Mouse (Mus musculus) right cerebral cortex, postnatal 36 days (tissue): Measurements from ENCODE around the gene Gsg1l.

Source experiments
- DNase-seq, 2 experiments: peaks; one replicate each; pipeline ENCODE4 v3.0.0; 2022; ENCODE audit warnings: low spot score in 2 of 2, mixed read lengths in 1 of 2

The Gsg1l gene

DNA sequence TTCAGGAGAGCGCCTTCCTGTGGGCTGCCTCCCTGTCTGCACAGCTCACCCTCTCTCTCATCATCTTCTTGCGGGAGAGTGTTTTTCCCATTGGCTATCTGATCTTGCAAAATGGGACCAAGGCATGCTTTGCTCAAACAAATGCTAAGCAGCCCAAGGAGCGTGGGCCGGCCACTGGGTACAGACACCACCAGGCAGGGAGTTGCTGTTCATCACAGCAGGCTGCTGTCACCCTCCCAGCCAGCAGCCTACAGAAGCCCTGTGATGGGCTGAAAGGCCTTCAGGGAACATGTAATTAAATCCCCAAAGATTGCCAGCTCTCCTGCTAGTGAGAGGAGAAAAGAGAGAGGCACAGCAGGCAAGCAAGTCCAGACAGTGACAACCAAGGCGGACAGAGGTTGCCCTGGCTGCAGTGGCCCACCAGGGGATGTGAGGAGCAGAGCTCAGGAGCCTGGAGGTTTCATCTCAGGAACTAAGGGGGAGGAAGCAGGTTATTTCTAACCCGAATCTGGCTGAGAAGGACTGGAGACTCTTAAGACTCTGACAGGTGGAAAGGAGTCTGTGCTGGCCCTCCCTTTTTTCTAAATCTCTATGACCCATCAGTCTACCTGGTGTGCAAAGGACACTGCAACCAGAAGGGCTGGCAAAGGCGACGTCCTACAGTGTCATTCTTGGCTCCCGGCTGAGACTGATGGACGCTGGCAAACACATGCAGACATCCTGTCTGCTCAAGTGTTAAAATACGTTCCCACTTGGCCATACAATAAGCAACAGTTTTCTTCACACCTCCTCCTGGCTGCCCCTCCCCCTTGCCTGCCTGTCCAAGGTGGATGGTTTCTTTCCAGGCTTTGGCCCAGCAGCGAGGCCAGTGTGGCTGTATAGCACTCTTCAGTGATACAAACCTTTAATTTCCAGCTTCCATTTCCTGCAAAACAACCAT lies 98.0 kb downstream of the Gsg1l start:
- DNase-seq = peak; percentile 48 to 81

DNA sequence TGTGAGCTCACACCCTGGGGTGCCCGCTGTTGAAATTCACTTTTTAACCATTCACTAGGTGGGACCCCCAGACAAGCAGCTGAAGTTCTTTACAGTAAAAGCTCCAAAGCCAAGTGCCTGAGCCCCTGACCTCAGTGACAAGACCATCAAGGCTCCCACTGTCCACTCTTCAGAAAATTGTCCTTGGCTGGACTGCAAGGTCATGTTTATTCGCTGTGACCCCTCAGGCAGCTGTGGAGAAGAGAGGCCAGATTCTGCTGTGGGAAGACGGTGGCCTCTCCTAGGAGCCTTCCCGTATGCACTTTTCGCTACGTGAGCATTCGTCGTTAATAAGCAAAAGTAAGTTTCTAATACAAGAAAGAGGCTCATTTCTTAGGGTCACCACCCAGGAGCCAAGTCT lies 102.6 kb downstream of the Gsg1l start:
- no peak for DNase-seq

DNA sequence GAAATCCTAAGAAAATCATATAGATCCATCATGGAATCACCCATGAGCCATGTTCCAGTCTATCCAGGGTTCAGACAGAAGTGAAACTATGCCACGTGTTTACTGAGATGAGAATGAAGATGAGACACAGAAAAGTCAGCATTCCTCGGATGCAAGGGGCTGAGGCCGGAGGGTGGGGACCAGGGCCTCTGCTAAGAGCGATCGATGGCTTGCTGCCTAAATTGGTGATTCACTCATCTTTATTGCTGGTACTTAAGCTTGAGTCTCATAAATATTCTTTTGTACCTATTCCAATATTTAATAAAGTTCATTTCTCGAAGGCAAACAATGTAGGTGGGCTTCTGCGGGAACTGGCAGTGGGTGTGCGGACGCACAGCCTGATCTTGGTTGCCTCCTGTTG lies 105.5 kb downstream of the Gsg1l start:
- no peak for DNase-seq

DNA sequence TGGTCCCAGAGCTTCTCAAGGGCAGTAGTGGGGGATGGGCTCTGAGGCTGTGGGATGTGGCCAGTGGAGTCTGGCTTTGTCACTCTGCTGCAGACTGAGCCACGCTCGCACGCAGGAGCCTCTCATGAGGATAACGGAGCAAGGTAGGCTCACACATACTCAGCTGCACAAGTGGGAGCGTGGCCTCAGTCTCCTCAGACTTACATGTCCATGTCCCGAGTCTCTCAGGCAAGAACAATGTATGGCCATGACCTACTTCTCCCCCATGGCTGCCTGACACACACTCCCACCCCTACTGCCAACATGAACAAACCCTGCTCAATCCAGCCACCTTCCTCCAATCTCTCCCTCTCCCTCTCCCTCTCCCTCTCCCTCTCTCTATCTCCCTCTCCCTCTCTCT lies 106.8 kb downstream of the Gsg1l start:
- DNase-seq = no peak

DNA sequence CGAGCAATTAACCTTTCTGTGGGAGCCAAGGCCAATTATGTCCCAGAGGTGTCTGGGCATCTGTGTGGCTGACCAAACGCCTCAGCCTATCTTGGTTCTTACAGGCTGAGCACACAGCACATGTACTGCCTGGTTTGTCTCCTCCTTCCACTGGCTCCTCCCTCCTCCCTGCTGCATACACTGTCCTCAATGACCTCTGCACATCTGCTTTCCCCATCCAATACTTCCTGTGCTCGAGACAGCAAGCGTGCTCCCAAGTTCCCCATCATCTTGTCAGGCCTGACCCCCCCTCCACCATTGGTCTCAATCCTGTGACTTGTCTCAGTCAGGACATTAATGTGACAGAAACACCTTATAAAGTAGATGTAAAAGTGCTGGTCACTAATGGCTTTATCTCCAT lies 108.3 kb downstream of the Gsg1l start:
- DNase-seq = no peak

DNA sequence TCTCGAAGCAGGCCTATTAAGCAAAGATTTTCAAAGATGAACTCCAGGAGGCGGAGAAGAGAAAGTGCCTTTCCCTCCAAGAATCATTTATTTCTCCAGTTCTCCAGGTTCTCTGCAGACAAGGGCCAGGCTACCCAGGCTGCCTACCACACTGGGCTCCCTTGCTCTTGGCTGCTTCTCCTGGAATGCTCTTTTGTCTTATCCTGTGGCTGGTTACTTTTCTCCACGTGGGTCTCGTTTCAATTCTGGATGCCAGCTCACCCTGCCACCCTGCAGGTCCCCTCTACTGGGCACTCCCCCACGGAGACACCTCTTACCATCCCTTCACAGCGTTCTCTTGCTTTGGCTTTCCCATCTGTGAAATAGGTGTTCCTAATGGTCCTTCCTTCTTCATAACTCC lies 109.4 kb downstream of the Gsg1l start:
- no peak for DNase-seq

DNA sequence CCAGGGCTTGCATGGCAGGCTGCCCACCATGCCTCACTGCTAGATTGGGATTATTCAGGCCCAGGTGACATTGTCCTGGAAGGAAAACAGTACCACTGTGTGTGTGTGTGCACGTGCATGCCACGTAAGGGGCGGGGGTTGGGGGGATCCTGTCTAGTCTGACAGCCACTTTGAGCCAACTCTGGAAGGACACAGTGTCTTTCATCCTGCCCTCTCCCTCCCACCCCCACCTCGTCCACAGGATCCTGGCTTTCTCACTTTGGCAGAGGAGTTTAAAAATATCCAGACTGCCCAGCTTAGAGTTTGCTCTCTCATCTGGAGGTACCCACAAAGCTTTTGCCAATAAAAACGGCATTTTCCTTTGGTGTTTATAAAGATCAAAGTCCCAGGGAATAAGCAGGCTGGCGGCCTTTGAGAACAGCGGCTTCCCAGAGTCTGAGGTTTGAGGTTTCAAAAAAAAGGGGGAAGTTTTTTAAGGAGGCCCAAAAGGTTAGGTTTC lies 110.0 kb downstream of the Gsg1l start:
- DNase-seq = no peak

DNA sequence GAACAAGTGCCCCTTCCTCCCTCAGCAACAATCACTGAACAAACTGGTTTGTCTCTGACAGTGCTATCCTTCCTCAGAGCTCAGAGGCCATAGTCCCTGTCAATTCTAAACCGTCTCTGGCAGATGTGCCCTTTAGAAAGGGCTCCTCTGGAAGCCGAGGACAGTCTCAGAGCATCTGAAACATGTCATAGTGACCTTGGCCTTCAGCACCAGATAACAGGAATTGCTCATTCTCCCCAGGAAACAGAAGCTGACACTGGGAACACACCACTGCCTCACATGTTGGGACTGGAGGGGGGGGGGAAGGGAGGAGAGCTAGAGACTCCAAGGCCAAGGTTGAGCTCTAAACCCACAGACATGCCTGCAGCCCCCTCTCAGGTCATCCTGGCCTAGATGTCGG lies 113.1 kb downstream of the Gsg1l start:
- no peak for DNase-seq

DNA sequence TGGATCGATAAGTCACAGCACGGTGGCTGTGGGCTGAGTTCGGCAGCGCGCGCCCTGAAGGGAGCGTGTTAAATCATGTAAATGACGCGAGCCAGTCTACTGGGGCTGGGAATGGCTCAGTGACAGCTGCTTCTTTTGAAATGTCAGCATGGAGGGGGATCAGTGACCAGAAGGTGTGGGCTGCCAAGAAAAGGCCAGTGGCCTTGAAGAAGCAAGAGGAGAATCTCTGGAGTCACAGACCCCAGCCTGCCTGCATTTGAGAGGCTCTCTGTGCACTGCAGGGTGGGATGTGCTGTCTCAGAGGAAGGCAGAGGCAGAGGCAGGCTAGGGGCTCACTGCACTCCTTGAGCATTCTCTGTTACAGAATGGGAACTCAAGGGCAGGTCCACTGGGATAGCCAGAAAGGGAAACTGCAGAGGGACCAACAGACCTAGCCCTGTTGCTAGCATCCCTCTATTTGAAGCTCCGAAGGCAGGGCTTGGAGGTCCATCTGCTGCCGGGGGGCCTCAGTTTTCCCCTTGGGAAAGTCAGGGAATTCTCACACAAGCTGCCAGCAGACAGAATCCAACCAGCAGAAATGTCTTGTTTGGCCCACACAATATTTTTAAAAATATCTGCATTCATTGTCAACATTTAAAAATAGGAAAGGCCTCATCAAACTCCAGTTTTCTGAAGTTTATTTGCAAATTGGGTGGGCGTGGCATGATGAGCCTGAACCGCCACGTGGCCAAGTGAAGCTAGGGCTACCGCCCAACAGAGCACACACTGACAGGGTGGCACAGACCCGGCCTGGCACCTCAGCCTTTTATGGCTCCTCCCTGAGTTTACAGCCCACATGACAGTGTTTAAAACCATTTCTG lies 115.6 kb downstream of the Gsg1l start:
- DNase-seq = peak in 1 of 2 experiments; percentile 10

DNA sequence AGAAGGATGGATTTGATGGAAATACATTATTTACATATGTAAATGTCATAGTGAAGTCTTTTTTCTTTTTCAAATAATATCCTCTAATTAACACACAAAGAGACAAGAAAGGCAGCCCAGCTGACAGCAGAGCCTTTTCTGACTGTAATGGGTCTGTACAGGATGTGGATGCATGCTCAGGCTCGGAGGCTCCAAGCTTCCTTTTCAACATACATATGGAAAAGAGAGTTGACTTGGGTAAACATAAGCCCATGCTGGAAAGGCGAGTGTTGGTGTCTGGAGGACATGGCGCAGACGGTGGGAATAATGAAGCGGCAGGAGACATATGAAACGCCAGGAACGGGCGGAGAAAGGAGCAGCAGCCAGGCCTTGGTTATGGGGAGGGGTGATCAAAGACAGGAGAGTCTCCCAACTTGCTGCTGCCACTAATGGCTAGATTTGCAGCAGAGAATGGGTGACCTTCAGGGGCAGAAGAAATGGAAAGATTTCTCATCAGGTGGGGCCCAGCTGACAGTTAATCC lies 118.1 kb downstream of the Gsg1l start:
- no peak for DNase-seq

DNA sequence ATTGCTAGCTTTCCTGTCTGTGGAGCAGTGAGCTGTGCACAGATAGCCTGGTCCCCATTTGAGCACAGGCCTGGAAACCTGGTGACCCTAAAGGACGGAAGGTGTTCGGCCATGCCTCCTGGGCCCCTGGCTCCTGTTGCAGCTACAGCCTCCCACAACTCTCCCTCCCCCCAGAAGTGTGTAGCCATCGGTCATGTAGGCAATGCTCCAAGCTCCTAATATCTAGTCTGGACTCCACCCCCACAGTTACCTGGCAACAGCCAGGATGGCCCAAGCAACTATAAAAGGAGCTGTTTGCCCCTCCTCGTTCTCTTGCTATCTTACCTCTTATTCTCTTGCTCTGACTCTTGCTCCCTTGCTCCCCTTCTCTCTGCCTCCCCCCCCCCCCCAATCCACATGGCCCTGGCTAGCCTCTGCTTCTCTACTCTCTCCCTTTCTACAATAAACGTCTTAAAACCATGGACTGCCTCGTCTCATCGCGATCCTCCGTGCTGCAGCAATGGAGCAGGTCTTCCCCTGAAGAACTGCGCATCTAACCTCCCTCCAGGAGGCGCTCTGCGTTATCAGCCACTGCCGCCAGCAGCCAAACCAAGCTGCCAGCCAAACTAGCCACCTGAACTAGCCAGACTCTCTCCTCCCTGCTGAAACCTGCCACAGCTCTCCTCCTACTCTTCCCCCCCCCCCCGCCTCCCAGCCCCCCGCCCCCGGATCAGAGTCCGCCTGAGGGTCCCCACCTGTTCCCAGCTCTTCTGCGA lies 122.7 kb downstream of the Gsg1l start:
- DNase-seq = no peak

DNA sequence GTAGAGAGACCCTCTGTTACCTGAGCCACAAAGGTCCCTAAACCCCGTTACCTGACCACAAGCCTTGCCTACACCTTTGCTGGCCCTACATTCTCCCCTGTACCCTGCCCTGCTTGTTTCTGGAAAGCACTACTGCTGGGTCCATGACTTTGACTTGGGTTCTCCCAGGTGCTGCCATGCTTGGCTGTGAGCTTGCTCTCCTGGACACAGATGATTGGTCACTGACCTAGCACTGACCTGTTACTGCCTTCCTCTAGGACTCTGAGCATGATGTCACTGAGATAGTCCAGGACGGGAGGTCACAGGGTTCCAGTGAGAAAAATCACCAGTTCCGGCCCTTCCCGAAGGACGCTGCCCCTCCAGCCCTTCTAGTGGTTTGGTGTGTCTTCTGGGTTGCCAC lies 123.4 kb downstream of the Gsg1l start:
- no peak for DNase-seq

DNA sequence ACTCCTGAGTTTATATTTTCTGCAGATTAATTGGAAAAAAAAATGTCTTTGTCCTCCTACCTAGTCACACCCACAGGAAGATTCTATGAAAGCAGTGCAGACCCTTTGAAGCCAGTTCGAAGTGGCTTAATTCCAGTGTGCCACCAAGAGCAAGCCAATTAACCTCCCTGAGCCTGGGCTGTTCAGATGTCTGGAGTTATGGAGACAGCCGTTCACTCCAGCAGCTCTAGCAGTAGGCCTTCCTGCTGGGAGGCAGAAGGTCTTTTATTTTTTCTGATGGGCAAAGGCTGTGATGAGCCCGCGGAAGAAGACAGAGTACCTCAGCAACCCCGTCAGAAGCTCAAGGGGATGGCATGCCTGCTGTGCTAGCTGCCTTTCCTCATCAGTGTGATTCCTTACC lies 127.2 kb downstream of the Gsg1l start:
- DNase-seq = no peak

DNA sequence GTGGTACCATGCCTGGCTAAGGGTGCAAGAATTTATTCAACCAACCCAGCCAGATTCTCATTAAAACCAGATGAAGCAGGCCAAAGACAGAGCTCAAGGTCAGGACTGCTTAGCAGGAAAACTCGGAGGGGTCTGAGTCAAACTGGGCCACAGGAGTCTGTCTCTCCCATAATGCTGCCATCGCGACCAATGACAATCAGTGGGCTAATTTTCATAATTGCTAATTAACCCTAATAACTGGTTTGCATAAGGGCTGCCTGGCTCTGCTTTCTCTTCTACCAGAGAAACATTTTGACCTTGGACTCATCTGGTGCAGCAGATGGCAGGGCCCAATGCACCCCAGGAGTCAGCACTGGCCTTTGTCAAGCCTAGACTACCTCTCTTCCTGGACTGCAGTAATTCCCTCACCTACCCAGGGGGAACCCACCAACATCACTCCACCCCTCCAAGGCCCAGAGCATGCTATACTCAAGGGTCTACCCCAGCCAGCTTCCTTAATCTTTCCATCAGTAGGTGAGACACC lies 127.8 kb downstream of the Gsg1l start:
- no peak for DNase-seq

DNA sequence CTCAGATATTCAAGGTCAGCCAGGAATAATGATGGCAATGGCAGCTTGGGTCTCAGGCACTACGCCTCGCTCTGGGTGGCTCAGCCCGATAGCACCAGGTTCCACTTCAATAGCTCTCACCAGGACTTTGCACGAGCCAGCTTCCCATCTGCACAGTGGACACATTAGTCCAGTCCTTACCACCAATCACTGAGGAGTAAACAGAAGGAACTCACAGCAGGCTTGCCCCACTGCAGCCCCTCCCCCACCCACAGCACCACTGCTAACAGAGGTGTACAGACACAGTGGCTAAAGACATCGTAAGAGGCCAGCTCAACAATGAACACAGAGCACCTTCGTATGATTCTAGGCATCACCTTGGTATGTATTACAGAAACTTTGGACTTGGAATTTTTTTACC lies 128.4 kb downstream of the Gsg1l start:
- no peak for DNase-seq

DNA sequence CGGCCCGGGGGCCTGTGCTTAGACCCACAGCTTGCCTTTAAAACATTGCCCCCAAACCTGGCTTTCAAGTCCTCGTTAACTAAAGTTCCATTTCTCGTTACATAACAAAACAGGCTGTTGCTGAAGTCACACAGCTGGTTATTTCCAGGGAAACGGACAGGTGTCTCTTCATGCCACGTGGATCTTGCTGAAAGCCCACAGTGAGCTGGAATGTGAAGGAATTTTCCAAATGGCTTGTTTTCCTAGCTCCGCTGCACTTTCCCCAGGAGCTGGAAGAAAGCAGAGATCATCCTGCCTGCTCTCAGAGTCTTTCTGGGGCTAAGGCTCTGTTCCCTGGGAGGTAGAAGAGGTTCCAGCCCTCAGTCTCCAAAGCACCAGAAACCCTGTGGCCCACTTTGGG lies 130.3 kb downstream of the Gsg1l start:
- DNase-seq = no peak

DNA sequence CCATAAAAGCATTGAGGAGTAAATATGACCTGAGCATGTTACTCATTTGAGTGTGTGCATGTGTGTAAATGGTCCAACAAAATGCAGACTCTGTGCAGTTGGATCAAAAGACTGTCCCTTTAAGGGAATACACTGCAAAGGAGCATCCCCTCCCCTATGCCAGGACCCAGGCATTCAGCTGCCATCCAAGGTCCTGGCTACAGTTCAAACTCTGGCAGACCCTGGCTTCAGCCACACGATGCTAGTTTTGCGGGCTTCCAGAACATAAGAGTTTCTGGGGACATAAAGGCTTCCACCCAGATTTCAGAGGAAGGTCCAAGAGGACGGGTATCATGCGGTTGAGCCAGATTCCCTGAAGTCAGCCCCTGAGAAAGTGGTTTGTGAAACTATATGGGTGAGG lies 133.2 kb downstream of the Gsg1l start:
- no peak for DNase-seq

DNA sequence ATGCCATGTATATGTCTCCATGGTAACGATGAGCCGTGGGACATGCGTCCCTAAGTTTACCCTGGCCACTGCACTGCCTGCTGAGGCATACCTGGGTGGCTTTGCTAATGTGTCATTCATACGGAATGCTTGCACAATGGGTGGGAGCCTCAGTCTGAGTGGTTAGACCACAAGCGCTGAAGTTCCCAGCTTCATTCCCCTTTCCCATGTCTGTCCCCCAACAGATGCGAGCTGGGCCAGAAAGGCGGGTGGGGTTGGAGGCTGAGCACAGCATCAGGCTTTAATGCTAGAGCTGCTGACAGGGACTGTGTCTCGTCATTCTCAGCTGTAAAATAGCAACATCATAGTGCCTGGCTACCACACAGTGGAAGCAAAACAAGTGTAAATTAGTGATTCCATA lies 136.3 kb downstream of the Gsg1l start:
- DNase-seq = no peak

DNA sequence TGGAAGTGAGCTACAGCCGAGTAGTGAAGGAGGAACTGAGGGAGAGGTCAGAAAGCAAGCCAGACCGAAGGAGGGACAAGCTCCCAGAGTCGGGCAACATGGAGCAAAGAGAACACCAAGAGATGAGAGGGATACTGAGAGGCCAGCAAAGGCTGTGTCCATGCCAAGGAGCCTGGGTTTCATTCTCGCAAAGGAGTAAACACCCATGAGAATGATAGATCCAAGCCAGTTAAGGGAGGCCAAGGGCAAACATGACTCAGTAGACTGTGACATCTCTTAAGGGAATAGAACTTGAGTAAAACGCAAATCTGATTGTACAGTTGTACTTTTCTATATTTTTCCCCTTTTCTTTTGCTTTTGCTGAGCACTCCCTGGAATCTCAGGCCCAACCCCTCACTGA lies 137.6 kb downstream of the Gsg1l start:
- no peak for DNase-seq

DNA sequence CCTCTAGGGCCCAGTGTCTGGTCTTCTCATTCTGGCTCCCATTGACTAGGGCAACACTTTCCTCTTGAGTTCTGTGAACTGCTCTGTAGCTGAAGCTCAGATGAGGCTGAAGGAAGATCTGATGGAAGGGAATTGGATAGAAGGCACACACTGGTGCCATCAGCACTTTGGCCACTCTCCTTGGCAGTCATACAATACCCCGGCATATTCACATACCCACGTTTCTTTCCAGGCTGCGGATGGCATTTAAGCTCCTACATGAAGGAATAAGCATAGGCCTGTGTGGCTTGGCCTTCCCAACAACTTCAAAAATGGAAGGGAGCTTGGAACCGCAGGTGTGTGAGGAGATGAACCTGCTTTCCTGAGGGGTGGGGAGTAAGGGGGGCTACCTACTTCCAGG lies 138.7 kb downstream of the Gsg1l start:
- DNase-seq = no peak

DNA sequence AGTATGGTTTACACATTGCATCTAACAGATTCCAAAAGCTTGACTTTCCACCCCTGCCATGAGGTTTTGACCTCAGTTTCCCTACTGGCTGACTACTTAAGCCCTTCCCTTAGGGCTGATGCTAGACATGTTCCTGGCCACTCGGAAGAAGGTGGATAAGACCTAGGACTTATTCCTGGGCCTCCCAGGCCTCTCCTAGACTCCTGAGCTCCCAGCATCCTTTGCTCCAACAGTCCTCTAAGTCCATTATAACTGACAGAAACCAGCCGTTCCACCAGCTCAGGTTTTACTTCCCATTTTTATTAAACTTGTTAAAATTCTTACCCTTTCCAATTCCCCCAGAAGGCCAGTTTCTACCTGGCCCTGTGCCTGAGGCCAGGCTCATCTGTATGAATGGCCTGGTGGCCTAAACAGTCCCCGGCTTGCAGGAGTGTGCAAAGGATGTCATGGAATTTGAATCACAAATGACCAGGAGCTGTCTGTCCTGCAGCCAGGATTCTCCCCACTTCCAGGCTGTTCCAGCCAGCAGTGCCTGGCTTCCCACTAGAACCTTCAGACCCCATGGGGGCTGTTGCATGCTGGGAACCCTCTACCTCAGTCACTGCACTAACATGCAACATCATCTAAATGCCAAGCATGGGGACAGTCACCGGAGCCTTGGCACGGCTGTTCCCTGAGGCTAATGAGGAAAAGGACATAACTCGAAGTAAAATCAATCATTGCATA lies 139.7 kb downstream of the Gsg1l start:
- no peak for DNase-seq
